Mouse (Mus musculus) testis, adult 2 months (tissue): ENCODE measurements around the gene Vwa7.

Experiments used
- CTCF ChIP-seq: fragments of 200-500 bp; IDR thresholded peaks from 2 replicates; pipeline ENCODE4 v1.5.1; 2012; ENCODE audit warnings: low read depth, mild to moderate bottlenecking, inconsistent platforms, low read length, moderate library complexity; ENCODE audit not compliant: control insufficient read depth, insufficient read depth, insufficient replicate concordance
- POLR2A ChIP-seq: fragments of 200-500 bp; IDR thresholded peaks from 2 replicates; pipeline ENCODE4 v1.6.1; 2012; ENCODE audit warnings: low read depth, mild to moderate bottlenecking, inconsistent platforms, low read length, moderate library complexity; ENCODE audit not compliant: control insufficient read depth

GRCm38 (mm10) chr17:34975581-34976492 is 40.5 kb upstream of the Vwa7 start:
- TF ChIP-seq POLR2A (no peak), CTCF (no peak)
